Mouse (Mus musculus) natural killer cell, adult 2 months (primary cell): ENCODE measurements at regions not wholly inside any gene's neighbourhood (a gene's known extent, or its start where the extent isn't known, plus 50 kb on each side); places are given as distances from the start of the nearest gene placed in this dataset.

Source experiments
- DNase-seq, 2 experiments: peaks; one replicate each; pipeline ENCODE4 v3.0.0; 2022; ENCODE audit warnings: low spot score in 2 of 2

DNA sequence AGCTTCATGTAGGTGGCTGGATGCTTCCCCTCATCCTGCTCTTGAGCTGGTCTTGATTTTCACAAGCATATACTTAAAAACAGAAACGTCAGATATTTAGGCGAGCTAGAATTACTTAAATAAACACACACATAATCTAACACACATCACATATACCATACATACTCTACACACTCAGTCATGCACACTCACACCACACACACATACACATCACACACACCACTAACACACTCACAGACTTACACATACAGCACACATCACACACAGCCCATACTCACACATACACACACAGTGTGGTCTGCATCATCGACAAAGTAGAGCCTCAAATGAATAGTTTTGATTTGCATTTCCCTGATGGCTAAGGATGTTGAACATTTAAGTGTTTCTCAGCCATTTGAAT is 116.9 kb downstream of the Spry2 start:
- DNase-seq, result no peak

- DNase-seq, result no peak
Observed at GRCm38 (mm10) chr14:105779349-105779748, 117.3 kb downstream of the Spry2 start.

GRCm38 (mm10) chr14:105773674-105774073 is 122.9 kb downstream of the Spry2 start:
- DNase-seq, result no peak

DNA sequence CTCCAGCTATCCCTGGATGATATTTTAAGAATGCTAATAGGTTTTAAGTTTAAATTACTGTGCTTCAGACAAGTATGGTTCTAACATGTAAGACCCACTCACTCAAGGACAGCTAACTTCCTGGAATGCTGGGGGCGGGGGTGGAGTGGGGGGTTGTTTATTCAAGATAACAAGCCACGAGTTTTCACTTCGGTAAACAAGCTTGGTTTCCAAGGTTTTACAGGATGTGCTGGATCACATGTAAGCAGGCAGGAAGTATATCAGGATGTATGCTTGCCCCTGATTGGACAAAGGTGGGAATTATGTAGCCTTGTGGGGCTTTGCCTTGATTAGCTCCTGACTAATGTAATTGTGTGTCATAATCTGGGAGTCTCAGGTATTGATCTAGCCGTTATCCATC is 129.5 kb downstream of the Spry2 start:
- no peak for DNase-seq

GRCm38 (mm10) chr14:105752509-105753375 is 143.9 kb downstream of the Spry2 start:
- no peak for DNase-seq

DNA sequence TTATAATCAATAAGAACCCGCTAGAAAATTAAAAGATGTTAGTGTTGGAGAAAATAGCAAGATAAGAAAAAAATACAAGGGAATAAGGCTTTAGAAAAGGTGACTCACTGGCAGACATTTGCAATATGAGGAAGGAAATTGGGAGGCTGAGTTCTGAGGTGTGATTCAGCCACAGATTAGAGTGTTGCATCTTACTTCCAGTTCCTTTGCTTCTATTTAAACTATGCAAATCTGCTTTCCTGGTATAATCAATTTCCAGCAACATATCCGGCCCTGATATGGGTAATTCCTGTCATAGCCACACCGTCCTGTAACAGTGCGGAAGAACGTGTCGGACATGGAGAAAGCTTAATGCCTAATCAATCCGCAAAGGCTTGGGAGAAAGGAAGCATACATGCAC is 144.9 kb downstream of the Spry2 start:
- DNase-seq, result no peak

GRCm38 (mm10) chr14:105744578-105744977 is 152.0 kb downstream of the Spry2 start:
- no peak for DNase-seq

DNA sequence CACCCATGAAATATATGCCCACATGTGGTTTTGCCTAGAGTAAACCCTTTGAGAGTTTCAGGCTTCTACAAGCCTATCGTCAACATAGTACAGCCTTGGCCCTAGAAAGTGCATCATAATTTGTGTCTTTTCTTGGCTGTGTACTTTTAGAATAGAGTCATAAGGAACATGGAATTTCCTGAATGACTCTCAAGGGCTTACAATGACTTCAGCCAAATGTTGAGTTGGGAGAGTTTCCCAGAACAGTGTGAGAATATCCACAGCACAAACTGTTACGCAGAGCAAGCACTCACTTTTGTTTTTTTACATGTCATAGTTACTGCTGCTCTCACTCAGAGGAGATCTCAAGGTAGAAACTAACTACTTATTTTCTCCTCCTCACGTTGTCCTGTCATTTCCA is 152.5 kb downstream of the Spry2 start:
- no peak for DNase-seq

- no peak for DNase-seq
Observed at GRCm38 (mm10) chr14:105740889-105741288, 155.7 kb downstream of the Spry2 start.

GRCm38 (mm10) chr14:105738568-105738967 is 158.1 kb downstream of the Spry2 start:
- no peak for DNase-seq

DNA sequence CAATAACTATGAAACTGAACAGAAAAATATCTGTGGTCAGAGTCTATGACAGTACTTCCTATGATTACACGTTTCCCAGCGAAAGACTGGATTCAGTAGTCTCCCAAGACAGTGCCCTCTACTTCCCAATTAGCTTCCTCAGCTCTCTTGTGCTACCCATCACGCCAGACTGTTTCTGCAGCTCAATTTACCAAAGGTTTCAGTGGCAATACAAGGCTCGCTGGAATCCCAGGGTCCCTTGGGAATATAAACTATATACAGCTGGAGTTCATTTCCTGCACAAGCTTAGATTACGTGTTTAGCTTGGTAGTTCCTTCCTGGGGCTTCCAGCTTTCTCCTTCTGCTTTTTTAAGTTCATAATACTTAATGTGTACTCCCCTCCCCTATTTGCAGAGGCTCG is 160.3 kb downstream of the Spry2 start:
- DNase-seq, result no peak

DNA sequence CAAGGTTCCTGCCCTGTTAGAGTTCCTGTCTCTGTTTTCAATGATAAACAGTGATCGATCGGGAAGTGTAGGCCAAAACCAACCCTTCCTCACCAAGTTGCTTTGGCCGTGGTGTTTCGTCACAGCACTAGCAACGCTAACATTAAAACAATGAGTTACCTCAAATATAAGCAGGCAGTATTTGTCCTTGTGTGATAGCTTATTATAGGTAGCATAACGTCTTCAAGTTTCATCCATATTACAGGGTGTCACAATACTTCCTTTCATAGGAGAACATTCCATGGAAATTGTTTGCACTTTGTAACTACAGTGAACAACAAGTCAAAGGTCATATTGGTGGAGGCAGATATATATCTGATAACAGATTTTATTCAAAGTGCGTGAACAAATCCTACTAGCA is 162.3 kb downstream of the Spry2 start:
- DNase-seq, result no peak

GRCm38 (mm10) chr14:105733013-105733728 is 163.4 kb downstream of the Spry2 start:
- DNase-seq, result no peak

GRCm38 (mm10) chr14:105732221-105733012 is 164.2 kb downstream of the Spry2 start:
- DNase-seq, result peak in 1 of 2 experiments; percentile 6

DNA sequence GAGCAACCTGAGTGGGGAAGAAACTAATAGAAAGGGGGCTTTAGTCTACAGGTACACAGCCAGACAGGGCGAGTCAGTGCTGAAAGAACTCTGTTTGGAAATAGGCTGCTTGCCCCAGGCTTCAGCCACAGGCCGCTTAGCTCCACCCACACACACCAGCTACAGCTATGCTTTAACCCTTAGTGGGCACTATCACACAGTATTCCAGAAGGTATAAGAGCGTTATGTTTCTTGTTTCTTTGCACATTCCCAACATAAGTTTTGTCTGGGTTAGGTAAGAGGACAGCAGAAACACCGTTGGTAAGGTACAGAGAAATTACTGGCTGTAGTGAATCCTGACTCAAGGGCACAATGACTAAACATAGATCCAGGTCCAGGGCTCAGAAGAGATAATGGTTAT is 165.8 kb downstream of the Spry2 start:
- DNase-seq, result no peak

DNA sequence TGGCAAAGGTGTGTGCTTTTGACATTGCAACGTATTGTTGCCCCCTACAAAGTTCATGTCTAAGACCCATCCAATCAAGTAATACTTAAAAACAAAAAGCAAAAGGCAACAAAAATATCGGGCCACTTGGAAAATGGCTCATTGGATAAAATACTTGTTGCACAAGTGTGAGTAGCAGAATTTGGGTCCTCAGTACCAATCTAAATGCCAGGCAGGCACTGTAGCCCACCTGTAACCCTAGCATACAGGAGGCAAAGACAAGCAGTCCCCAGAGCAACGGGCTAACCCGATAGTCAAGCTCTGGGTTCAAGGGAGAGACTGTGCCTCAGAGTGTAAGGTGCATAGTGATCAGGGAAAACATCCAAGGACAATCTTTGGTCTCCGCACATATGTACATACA is 167.8 kb downstream of the Spry2 start:
- no peak for DNase-seq

- no peak for DNase-seq
Observed at GRCm38 (mm10) chr14:105725741-105726140, 170.9 kb downstream of the Spry2 start.

DNA sequence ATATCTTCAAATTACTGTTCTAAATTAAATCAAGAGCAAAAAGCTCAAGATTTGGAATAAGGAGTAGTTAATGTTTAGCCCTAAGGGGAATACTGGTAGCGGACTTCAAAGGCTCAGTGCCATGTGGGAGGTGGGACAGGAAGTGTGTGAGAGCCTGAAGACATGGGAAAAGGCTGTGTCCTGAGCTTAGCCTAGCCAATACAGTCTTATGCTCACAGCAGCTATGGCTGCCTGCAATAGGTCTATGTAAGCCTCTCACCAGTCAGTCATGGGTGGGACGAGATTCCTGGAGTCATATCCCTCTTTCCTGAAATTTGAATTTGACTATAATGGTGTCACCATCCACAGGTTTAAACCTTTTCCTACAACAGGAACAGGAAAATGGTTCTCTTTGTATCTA is 173.7 kb downstream of the Spry2 start:
- DNase-seq, result no peak

DNA sequence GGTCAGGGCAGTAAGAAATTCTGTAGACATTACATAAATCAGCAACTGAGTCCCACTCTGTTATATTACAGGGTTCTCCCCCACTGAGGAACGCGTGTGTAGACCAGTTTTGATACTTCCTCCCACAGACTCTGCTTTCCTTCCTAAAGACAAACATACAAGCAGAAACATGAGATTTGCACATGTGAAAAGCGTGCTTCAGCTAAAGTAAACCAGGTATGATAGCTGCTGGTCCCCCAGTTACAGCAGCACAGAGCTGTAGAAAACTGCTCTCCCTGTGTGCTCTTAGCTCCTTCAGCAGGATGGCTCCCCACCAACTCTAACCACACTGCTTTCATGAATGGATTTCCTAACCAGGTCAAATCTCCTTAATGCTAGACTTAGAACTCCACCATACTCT is 175.0 kb downstream of the Spry2 start:
- DNase-seq, result no peak

- DNase-seq, result no peak
Observed at GRCm38 (mm10) chr14:105720816-105721510, 175.7 kb downstream of the Spry2 start.

DNA sequence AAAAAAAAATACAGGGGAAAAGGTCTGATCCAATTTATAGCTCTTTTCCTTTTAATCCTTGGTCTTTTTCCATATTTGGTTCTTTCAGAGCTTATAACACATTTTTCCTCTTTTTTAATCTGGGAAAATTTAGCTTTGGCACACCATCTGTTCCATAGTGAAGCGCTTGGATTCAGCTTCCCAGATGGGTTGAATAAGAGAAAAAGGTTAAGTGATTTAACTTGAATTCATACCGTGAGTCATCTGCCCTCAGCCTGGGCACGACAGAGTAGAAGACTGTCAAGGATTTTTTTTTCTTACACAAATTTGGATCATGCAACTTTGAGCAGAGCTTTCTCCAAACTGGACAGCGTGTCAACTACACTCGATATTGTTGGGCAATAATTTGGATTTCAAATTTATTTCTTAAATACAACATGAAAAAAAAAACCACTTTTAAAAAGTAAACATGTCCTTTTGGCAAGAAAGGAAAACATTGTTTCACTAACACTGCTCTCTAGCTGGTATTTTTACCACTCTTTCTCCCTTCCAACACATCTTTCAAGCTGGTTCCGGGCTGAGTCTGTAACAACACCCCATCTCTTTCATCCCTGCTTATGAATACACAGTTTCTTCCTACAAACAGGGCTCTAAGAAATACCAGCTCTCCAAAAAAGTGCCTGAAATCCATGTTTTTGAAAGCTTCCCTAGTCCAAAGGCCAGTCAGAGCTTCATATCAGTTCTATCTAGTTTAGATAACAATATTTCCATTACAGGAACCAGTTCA is 177.8 kb downstream of the Spry2 start:
- no peak for DNase-seq
